Mouse (Mus musculus) lung, adult 2 months (tissue): ENCODE measurements around the gene B3glct. TPM values are rescaled to one million over a fixed set of nuclear protein-coding genes. Genes with fewer than 3 reads are reported as not detected.

Experiments
- DNase-seq: peaks from one replicate; pipeline ENCODE4 v3.0.0; 2022
- H3K4me1 ChIP-seq: fragments of 200-500 bp; 2 replicates; pipeline ENCODE4 v1.6.1; 2011; ENCODE audit warnings: low read length; ENCODE audit not compliant: control insufficient read depth, insufficient read depth
- H3K4me3 ChIP-seq: fragments of 200-500 bp; replicated peaks from 2 replicates; pipeline ENCODE3; 2011; ENCODE audit warnings: low read depth, mild to moderate bottlenecking, control low read depth, low read length; ENCODE audit errors: extremely low read depth
- CTCF ChIP-seq: fragments of 200-500 bp; IDR thresholded peaks from 2 replicates; pipeline ENCODE4 v1.5.1; 2011; ENCODE audit warnings: mild to moderate bottlenecking, low read length, control low read depth; ENCODE audit not compliant: insufficient read depth
- POLR2A ChIP-seq: fragments of 200-500 bp; IDR thresholded peaks from 2 replicates; pipeline ENCODE4 v1.6.1; 2011; ENCODE audit warnings: low read depth, mild to moderate bottlenecking, control low read depth, low read length, borderline replicate concordance; ENCODE audit errors: extremely low read depth
- WGBS: fragments of 180-500 bp; shearing (Covaris S2); methylation state at CpG from one replicate; pipeline ENCODE4 v1.1.7; 2018; 5-methylcytosine and 5-hydroxymethylcytosine counted together
- polyA plus RNA-seq: library from polyadenylated mRNA; depleted of rRNA; stranded (reverse); fragments of >200 nt; gene quantifications from 2 replicates; pipeline ENCODE4 v1.2.3, GENCODE M21; 2012; rRNA removed

The B3glct gene
- polyA plus RNA-seq = 3.9 and 5.1 TPM in 2 replicates

DNA sequence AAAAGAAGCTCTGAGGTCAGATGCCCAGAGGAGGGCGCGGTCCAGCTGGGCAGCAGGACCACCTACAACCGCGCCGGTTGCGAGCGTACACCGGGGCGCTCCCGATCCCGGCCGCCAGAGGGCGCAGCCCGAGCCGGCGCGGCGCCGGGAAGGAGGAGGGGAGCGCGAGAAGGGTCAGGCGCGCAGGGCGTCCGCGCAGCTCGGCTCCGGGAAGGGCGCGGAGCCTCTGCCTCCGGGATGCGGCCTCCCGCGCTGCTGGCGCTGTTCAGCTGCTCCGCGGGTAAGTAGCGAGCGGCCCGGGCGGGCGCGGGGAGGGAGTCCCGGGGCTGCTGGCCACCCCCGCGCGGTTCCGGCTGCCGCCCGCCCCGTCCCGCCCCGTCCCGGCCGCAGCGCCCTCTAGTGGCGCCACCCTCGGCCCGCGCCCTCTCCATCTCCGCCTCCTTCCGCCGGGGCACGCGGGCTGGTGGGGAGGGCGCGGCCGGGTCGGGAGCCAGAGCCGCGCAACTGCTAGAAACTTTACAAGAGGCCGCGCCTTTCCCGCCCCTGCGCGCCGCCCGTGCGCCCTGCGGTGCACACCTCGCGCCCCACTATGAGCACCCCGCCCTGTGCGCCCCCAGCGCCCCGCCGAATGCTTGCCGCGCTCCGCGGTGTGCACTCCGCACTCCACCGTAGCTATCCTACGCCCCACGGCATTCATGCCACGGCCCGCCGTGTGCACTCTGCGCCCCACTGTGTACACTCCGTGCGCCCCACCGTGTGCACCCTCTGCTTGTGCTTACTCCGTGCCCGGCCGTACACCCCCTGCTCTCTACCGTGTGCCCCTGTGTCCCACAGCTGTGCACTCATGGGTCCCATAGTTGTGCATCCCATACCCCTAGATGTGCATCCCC, at the start of gene B3glct:
B3glct (plus strand) TSS at position 131 of the 890 bp plus-strand sequence.
- DNase-seq = peak; percentile 87
- H3K4me1 ChIP-seq = peaks cover 8% of the 10 kb centered on the region
- TF ChIP-seq POLR2A (peak; percentile 29; the same call in 1 of the 2 replicates), CTCF (peak; percentile 47)
- WGBS = 1% methylated on average over 106 of the region's 106 CpGs
- H3K4me3 ChIP-seq = peak within 1 kb of the TSS; percentile 89

DNA sequence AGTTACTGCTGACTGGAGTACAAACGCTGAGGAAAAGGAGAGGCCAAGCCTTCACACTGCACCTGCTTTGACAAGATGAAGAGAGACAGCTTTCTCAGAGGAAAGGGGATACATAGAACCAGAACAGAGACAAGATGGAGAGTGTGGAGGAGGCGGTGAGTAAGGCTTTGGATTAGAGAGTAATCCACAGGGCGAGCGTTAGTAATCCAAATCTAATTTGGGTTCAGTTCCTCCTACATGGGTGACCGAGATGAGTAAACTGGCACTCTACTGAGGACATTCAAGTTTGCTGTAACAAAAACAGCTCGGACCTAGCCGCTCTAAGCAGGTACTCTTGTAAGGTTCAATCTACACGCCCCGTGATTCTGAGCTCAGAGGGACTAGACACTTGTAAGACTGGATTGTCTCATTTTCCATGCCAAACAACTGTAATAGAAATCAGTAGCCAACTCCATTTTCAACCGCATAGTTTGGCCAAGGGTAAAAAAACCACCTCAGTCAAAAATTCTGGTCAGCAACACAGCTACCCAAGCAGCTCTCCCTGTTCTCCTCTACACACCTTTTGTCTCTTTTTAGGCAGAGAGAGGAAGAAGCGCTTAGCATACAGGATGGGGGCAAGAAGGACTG, 43.5 kb upstream of the B3glct start:
- DNase-seq = no peak
- Histone ChIP-seq H3K4me3 (no peak overlapping the region), H3K4me1 (peaks cover 3% of the 10 kb centered on the region; the same call in 1 of the 2 replicates)
- WGBS = 66% methylated on average over 11 of the region's 11 CpGs
- TF ChIP-seq CTCF = no peak
- no peak for TF ChIP-seq POLR2A

DNA sequence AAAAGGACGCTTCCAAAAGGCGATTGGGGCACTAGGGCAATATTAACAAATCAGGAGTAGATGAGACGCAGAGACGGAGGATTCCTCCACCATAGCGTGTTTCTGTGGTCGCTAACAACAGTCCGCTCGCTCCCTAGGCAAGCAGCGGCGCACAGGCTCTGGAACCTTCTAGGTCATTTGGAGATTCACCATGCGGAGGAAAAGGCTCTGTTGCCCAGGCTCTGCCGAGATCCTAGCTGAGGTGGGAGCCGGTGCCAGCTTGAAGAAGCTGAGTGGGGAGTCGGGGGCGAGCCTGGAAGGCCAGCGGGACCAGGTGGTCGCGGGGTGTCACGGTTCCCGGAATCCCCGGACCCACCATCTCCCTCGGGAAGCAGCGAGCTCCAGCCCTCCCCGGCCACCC, 42.5 kb upstream of the B3glct start:
- DNase-seq = no peak
- TF ChIP-seq POLR2A (0 out of 2 replicates have a peak, but pooled peaks have one; percentile 13), CTCF (no peak)
- WGBS = under 1% methylated on average over 24 of the region's 24 CpGs
- peak overlapping the region; percentile 83 for H3K4me3 ChIP-seq
- peaks cover 3% of the 10 kb centered on the region; the same call in 1 of the 2 replicates for H3K4me1 ChIP-seq

DNA sequence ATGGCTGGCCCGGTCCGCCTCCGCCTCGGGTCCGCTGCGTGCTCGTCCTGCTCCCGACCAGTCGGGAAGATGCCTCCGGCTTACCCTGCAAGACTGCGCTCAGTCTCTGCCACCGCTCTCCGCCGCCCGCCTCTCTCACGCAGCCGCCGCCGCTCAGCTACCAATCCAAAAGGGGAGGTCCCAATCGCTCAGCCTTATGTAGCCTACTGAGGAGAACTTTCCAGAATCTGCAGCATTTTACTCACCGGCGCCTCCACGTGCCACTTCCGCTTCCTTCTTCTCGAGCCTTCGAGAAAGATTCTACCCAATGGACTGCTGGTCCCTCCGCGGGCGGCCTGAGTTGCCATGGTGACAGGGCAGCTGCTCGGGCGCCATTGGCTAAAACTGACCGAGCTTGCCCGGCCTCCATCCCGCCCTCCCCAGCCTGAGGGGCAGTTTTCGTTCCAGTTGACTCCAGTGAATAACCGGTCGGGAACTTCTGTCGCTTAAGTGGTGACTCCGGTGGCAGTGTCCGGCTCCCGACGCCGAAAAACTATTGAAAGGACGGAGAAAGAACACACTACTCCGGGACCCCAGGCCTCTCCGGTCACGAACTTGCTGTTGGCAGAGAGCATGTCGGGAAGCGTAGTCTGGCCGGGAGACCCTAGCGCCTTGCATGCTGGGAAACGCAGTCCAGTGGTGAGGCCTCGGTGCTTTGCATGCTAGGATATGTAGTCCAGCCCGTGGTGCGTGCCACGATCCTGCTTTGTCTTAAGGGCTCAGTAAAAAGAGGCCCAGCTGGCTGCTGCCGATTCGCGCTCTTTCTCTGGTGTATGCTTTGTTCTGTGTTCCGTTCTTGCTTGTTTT, 41.7 kb upstream of the B3glct start, which contains the start of gene Hsph1:
Hsph1 (minus strand) TSS at position 302 of the 846 bp plus-strand sequence.
- TF ChIP-seq CTCF (no peak), POLR2A (peak; percentile 67; the same call in 1 of the 2 replicates)
- Histone ChIP-seq H3K4me3 (peak within 1 kb of the TSS; percentile 88), H3K4me1 (peaks cover 3% of the 10 kb centered on the region; the same call in 1 of the 2 replicates)
- peak; percentile 96 for DNase-seq
- under 1% methylated on average over 60 of the region's 60 CpGs for WGBS

DNA sequence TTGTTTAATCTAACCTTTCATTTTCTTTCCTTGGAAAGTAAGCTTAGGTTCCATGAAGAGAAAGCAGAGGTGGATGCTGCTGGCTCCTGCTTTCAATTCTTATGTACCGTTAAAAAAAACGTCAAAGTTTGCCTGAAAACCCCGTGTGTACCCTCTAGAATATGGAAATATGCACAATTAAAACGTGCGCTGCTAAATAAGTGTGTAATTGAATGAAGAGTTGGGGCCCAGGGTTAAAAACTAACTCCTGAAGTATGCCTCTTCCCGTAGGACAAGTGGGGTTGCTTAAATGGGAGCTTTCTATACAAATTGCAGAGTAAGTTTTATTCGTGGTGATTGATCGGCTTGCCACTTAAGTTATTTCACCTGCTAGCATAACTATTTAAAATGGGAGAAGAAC, 40.7 kb upstream of the B3glct start:
- TF ChIP-seq CTCF (no peak), POLR2A (no peak)
- no peak for DNase-seq
- 56% methylated on average over 8 of the region's 8 CpGs for WGBS

DNA sequence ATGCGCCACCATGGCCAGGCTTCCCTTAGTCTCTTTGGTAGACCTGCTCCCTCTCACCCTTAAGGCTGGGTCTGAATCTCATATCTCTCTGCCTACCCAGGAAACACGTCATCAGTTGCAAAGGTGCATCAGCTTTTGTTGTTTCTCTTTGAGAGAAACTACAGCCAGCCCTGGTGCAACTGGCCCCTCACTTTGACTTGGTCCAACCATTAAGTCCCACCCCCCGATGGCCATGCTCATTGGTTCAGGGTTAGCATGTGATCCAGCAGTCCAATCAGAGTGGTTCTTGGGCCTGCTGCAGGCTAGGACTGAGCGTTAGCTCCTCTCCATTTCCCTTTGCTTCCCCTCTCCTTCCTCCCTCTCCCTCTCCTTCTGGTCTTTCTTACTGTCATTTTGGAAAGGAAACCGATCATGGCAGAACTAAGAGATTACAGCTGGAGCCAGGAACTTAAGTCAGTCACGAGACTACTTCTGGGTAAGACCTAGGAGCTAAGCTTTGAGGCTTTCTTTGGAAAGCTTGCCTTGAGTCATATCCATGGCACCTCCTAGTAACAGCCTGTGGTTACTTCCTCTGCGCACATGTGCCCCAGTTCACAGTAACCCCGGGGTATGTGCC, 36.6 kb upstream of the B3glct start:
- DNase-seq = no peak
- H3K4me1 ChIP-seq = no peaks in the 10 kb centered on the region
- 81% methylated on average over 8 of the region's 8 CpGs for WGBS
- no peak for TF ChIP-seq POLR2A
- no peak for TF ChIP-seq CTCF
- no peak overlapping the region for H3K4me3 ChIP-seq

More for the DNA sequence above, 40.7 kb upstream of the B3glct start:
- no peak overlapping the region for H3K4me3 ChIP-seq
- H3K4me1 ChIP-seq = peaks cover 3% of the 10 kb centered on the region; the same call in 1 of the 2 replicates

DNA sequence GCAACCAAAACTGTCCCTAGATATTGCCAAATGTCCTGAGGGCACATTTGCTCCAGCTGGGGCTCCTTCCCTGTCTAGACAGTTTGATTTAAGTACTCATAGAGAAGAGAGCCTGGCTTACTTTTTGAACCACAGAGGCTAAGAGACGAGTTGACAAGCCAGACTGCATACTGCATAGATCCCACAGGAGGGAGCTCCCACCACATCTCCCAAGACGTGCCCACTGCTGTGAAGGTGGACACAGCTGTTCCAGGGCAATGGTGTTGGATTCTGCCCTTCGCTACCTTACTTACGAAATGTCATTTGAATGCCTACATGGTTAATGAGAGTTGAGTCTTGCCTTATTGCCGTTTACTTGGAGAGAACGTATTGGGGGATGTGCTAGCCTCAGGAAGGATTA, 35.7 kb upstream of the B3glct start:
- no peak for TF ChIP-seq POLR2A
- TF ChIP-seq CTCF = peak; percentile 18; the same call in 1 of the 2 replicates
- no peak overlapping the region for H3K4me3 ChIP-seq
- no peaks in the 10 kb centered on the region for H3K4me1 ChIP-seq
- 58% methylated on average over 6 of the region's 6 CpGs for WGBS
- DNase-seq = no peak

DNA sequence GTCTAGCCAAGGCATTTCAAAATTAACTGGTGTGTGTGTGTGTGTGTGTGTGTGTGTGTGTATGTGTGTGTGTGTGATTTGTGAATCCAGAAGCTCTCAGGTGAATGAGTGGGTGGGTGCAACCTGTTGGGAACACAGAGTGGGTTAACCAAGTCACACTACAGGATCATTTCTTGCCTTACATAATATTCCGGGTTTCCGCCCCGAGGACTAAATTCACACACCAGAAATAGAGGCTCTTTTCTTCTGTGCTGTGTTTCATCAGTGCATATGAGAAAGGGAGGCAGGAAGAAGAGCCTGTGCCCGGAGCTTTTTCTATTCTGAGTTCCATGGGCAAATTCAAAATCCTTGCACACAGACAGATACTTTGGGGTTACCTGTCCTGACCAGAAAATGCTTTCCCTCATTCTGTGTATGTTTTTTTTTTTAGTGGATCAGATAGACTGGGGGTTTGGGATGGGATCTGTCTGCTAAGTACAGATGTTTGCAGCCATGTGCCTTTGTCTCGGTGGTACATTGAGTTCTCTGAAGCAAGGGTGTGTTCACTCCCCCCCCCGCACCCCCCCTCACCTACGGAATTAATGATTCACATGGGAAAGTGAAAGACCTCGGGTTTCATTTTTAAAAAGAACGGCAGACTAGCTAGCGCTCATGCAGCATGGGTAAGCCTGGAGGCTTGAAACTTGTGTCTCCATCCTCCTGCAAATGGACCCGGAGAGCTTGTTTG, 35.1 kb upstream of the B3glct start:
- no peaks in the 10 kb centered on the region for H3K4me1 ChIP-seq
- WGBS = 75% methylated on average over 11 of the region's 11 CpGs
- no peak for TF ChIP-seq POLR2A
- DNase-seq = no peak
- H3K4me3 ChIP-seq = no peak overlapping the region
